Mouse (Mus musculus): Measurements from ENCODE around the gene Cep70. TPM values are rescaled to one million over a fixed set of nuclear protein-coding genes. Genes with fewer than 3 reads are reported as not detected.

Cep70 gene
- total and polyA plus RNA-seq, 2 experiments from 2014 or later: 38.7 to 49.9 TPM

GRCm38 (mm10) chr9:99339182-99339581, 96.0 kb downstream of the Cep70 start:
- H3K27ac ChIP-seq (ENCODE audit: low read depth, low read length): no peak overlapping the region
- H3K9ac ChIP-seq: no peak overlapping the region
- no peaks in the 10 kb centered on the region for H3K9me3 ChIP-seq (ENCODE audit: low read length)
- WGBS: 86% methylated on average over 1 of the region's 1 CpGs
- ATAC-seq: no peak
- DNase-seq: no peak
- H3K36me3 ChIP-seq (ENCODE audit: insufficient read depth): no peaks in the 10 kb centered on the region
- no peak overlapping the region for H3K4me3 ChIP-seq (ENCODE audit: low read depth, low read length)
- no peaks in the 10 kb centered on the region for H3K4me1 ChIP-seq (ENCODE audit: insufficient read depth)
- TF ChIP-seq CTCF (IDR thresholded peaks at IDR 0.05; ENCODE audit: low read depth): no peak
- no peak overlapping the region for H3K4me2 ChIP-seq (ENCODE audit: low read depth)
- no peaks in the 10 kb centered on the region for H3K27me3 ChIP-seq (ENCODE audit: insufficient read depth, low read length)

GRCm38 (mm10) chr9:99340126-99340525, 97.0 kb downstream of the Cep70 start:
- 71% methylated on average over 12 of the region's 12 CpGs for WGBS
- DNase-seq: no peak
- Histone ChIP-seq H3K4me3 (ENCODE audit: low read depth, low read length) (no peak overlapping the region), H3K27ac (ENCODE audit: low read depth, low read length) (no peak overlapping the region), H3K4me1 (ENCODE audit: insufficient read depth) (0 out of 2 replicates have a peak, but pooled peaks cover 4% of the 10 kb centered on the region), H3K9me3 (ENCODE audit: low read length) (no peaks in the 10 kb centered on the region), H3K4me2 (ENCODE audit: low read depth) (no peak overlapping the region), H3K27me3 (ENCODE audit: insufficient read depth, low read length) (no peaks in the 10 kb centered on the region), H3K9ac (no peak overlapping the region), H3K36me3 (ENCODE audit: insufficient read depth) (no peaks in the 10 kb centered on the region)
- TF ChIP-seq CTCF (IDR thresholded peaks at IDR 0.05; ENCODE audit: low read depth): no peak
- no peak for ATAC-seq

GRCm38 (mm10) chr9:99341600-99341999, 98.4 kb downstream of the Cep70 start:
- DNase-seq (no peak), ATAC-seq (no peak)
- Histone ChIP-seq H3K36me3 (ENCODE audit: insufficient read depth) (no peaks in the 10 kb centered on the region), H3K9me3 (ENCODE audit: low read length) (no peaks in the 10 kb centered on the region), H3K4me1 (ENCODE audit: insufficient read depth) (0 out of 2 replicates have a peak, but pooled peaks cover 10% of the 10 kb centered on the region), H3K4me3 (ENCODE audit: low read depth, low read length) (no peak overlapping the region), H3K4me2 (ENCODE audit: low read depth) (no peak overlapping the region), H3K27me3 (ENCODE audit: insufficient read depth, low read length) (no peaks in the 10 kb centered on the region), H3K27ac (ENCODE audit: low read depth, low read length) (no peak overlapping the region), H3K9ac (no peak overlapping the region)
- no peak for TF ChIP-seq CTCF (IDR thresholded peaks at IDR 0.05; ENCODE audit: low read depth)
- 85% methylated on average over 3 of the region's 3 CpGs for WGBS

- ATAC-seq: peak; percentile 97
- Histone ChIP-seq H3K4me2 (ENCODE audit: low read depth) (no peak overlapping the region), H3K36me3 (ENCODE audit: insufficient read depth) (no peaks in the 10 kb centered on the region), H3K4me1 (ENCODE audit: insufficient read depth) (0 out of 2 replicates have a peak, but pooled peaks cover 10% of the 10 kb centered on the region), H3K9me3 (ENCODE audit: low read length) (no peaks in the 10 kb centered on the region), H3K9ac (no peak overlapping the region), H3K4me3 (ENCODE audit: low read depth, low read length) (no peak overlapping the region), H3K27me3 (ENCODE audit: insufficient read depth, low read length) (no peaks in the 10 kb centered on the region), H3K27ac (ENCODE audit: low read depth, low read length) (peak overlapping the region; percentile 35; the same call in 1 of the 2 replicates)
- TF ChIP-seq CTCF (IDR thresholded peaks at IDR 0.05; ENCODE audit: low read depth): no peak
- WGBS: 11% methylated on average over 4 of the region's 4 CpGs
- DNase-seq: peak; percentile 86
These were observed 102.2 kb downstream of the Cep70 start for GRCm38 (mm10) chr9:99345351-99345792.

Other genes with a start within 250 kb of the Cep70 start
- 0.29 TPM in 1 of 2 replicates, not detected in the other for gene Gm1123, start 207.7 kb upstream of the Cep70 start, total RNA-seq (2014; rRNA removed)
- gene Gm1123, start 207.7 kb upstream of the Cep70 start, polyA plus RNA-seq (2015; fragmentation: Nextera tagmentation; extraction: Ambion mirVana): not detected in 2 replicates
- gene Pik3cb, start 102.7 kb upstream of the Cep70 start, total RNA-seq (2014; rRNA removed): 5.4 and 5.7 TPM in 2 replicates
- gene Pik3cb, start 102.7 kb upstream of the Cep70 start, polyA plus RNA-seq (2015; fragmentation: Nextera tagmentation; extraction: Ambion mirVana): 2.1 and 2.2 TPM in 2 replicates
- not detected in 2 replicates for gene Faiml, start 6.1 kb upstream of the Cep70 start, total RNA-seq (2014; rRNA removed)
- not detected in 2 replicates for gene Faiml, start 6.1 kb upstream of the Cep70 start, polyA plus RNA-seq (2015; fragmentation: Nextera tagmentation; extraction: Ambion mirVana)
- 2.6 and 4.3 TPM in 2 replicates for gene Esyt3, start 115.2 kb downstream of the Cep70 start, total RNA-seq (2014; rRNA removed)
- 1.2 and 1.3 TPM in 2 replicates for gene Esyt3, start 115.2 kb downstream of the Cep70 start, polyA plus RNA-seq (2015; fragmentation: Nextera tagmentation; extraction: Ambion mirVana)
- gene Mras, start 194.0 kb downstream of the Cep70 start, total RNA-seq (2014; rRNA removed): 73.9 and 79.5 TPM in 2 replicates
- gene Mras, start 194.0 kb downstream of the Cep70 start, polyA plus RNA-seq (2015; fragmentation: Nextera tagmentation; extraction: Ambion mirVana): 56.2 and 68.1 TPM in 2 replicates
- gene Nme9, start 208.1 kb downstream of the Cep70 start, total RNA-seq (2014; rRNA removed): 1.00 and 1.0 TPM in 2 replicates
- gene Nme9, start 208.1 kb downstream of the Cep70 start, polyA plus RNA-seq (2015; fragmentation: Nextera tagmentation; extraction: Ambion mirVana): 1.4 and 1.5 TPM in 2 replicates